Mouse (Mus musculus) layer of hippocampus, postnatal 14 days (tissue): ENCODE results near the gene Cgref1. TPM values are rescaled to one million over a fixed set of nuclear protein-coding genes. Genes with fewer than 3 reads are reported as not detected.

Source experiments
- DNase-seq, 2 experiments: peaks; one replicate each; pipeline ENCODE4 v3.0.0; 2021 to 2022; ENCODE audit warnings: low spot score in 2 of 2, mixed read lengths in 1 of 2
- long read RNA-seq, 2 experiments: library from polyadenylated mRNA; stranded (forward); transcript quantifications; one replicate each; pipeline ENCODE4 v2.0.0; 2021
- total RNA-seq, 2 experiments: library from RNA; stranded (reverse); gene quantifications; 2 replicates each; pipeline ENCODE4 v1.2.3; 2021

Gene Cgref1
- total RNA-seq = 10 to 100 TPM; 24.6 to 26.9 TPM
- long read RNA-seq, experiment 1, transcript Cgref1-201 (6 exons, 1,442 nt) = major isoform, 25 of 29 reads
- long read RNA-seq, experiment 1, partial matches to known transcripts = 0 of 29 reads
- long read RNA-seq, experiment 1, other reads (novel, unspliced or antisense) = 4 of 29 reads
- long read RNA-seq, experiment 2, transcript Cgref1-201 (6 exons, 1,442 nt) = major isoform, 39 of 46 reads
- long read RNA-seq, experiment 2, partial matches to known transcripts = 2 of 46 reads
- long read RNA-seq, experiment 2, other reads (novel, unspliced or antisense) = 5 of 46 reads

GRCm38 (mm10) chr5:30944956-30945781, at the start of gene Cgref1:
Gene Cgref1, minus strand, starts transcription at chr5:30945591.
- DNase-seq = peak in 1 of 2 experiments; percentile 61

- DNase-seq = no peak
Measured at GRCm38 (mm10) chr5:30994074-30994473, 48.7 kb upstream of the Cgref1 start.

GRCm38 (mm10) chr5:30992980-30993676, 47.7 kb upstream of the Cgref1 start:
- no peak for DNase-seq

DNA sequence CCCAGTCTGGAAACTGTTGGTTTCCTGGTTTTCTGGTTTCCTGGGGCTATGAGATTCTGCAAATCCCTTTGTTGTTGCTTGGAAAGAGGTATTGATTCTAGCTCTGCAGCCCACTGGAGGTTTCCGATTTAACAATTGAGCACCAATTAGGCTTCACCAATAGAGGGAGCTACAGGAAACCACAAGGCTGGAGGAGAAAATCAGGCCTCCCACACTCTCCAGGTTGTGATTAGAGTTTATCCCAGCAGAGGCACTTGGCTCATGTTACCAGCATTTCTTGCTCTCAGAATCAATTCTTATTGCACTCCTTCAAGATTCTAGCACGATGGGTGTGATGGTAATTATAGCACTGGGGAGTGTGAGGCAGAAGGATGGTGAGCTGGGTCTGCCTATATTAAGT, 37.0 kb upstream of the Cgref1 start:
- peak in 1 of 2 experiments; percentile 57 for DNase-seq

GRCm38 (mm10) chr5:30974870-30975656, 29.7 kb upstream of the Cgref1 start:
- DNase-seq = no peak

DNA sequence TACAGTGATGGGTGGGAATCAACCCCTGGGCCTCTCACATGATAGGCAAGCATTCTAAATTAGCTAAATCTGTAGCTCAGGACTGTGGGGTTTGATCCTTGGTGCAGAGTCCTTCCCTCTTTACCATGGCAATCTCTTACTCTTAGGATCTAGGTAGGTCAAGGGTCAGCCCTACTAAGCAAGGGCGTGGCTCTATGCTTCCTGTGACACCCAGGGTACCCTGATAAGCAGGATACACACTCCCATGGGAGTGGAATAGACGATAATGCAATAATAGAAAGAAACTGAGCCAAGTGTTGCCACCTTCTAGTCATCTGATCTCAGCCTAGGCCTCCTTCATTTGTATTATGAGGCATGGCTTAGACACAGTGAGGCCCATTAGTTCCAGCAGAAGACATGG, 24.0 kb upstream of the Cgref1 start:
- no peak for DNase-seq

- DNase-seq = no peak
Measured at GRCm38 (mm10) chr5:30968416-30968815, 23.0 kb upstream of the Cgref1 start, which contains the start of gene Tcf23. Gene Tcf23, plus strand, starts transcription at chr5:30968662.

DNA sequence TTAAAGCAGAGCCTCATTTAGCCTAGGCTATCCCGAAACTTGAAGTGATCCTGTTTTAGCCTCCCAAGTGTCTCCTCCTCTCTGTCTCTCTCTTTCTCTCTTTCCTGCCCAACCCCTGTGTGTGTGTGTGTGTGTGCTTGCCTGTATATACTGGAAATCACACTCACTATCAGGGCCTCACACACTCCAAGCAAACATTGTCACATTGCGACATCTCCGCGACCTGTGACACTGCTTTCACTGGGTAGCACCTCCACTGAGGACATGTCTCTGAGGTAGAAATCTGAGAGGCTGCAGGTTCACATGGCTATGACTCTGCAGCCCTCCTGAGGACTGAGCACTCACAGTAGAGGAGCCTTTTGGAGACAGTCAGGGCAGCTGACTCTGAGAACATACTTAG, 20.8 kb upstream of the Cgref1 start:
- DNase-seq = no peak

GRCm38 (mm10) chr5:30963916-30964315, 18.5 kb upstream of the Cgref1 start:
- DNase-seq = no peak

DNA sequence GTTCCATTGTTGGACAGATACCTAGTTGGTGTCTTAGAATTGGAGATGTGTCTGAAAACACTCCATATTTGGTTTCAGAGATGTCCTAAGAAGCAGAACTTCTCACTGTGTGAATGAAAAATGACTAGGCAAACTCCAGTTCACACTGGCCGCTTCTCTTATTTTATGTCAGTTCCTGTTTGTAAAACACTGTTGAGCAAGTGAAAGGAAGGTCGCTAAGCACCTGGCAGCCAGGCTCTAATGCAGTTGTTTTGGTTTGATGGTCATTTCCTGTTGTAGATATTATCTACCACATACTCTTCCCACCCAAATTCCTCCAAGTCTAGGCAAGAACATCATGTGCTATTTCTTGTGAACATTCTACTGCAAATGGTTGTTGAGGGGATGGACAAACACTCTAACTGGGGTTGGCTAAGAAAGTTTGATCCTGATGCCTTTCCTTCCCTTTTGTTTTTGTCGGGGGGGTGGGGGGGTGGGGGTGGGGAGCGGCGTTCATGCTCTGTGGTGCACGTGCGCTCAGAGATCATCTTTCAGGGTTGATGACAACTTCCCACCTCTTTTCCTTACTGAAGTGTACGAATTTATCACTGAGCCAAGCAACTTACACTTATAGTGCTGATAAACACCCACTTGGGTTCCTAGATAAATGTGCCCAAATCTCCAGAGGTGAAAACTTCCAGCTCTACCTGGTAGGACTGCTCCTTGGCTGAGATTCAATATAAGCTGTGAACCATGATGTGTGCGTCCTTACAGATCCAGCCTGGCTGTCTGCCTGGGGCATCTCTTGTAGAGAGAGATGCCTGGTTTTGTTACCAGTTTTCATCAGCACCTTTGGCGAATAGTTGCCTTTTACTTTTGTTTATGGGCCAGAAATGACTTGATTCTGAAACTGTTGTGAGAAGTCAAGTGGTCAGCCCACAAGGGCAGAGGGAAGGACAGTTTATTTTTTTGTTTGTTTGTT, 16.4 kb upstream of the Cgref1 start:
- DNase-seq = no peak

DNA sequence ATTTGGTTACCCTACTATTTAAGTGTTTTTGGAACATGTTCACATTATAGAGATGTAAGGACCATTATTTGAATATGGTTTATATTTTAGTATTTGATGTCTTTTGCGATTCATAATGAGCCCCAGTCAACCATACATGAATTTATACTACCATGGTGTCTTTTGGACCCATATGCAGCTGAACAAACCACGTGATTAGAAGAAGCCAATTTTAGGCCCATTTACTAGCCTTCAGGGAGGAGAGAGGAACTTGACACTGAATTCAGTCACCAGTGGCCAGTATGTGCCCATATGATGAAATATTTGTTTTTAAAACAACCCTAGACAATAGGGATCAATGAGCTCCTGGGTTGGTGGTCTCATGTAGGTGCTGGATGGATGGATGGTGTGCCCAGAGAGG, 15.4 kb upstream of the Cgref1 start:
- no peak for DNase-seq

DNA sequence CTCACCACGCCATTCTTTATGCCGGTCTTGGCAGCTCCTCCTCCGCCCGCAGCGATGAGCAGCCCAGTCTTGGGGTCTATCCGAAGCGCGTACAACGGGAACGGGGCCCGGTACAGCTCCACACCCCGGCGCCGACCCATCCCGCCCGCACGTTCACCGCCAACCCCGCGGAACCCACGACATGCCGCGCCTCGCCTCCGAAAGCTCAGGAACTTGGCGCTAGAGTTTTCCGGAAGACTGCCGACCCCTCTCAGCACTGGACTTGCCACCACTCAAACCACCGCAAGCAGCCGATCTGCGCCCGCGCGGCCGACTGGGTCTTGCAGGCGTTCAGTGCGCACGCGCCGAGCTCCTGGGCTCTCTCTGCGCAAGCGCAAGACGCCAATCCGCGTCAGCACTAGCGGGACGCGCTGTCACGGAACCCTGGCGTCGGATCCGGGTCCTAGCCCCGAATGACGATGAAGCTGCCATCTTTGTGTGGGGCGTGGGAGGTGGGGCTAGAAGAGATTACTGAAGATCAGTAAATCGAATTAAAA, 14.6 kb upstream of the Cgref1 start, which contains the start of gene Preb:
TSS of gene Preb (minus strand) at position 396 of the 536 bp plus-strand sequence.
- DNase-seq = peak; percentile 99 to 100

DNA sequence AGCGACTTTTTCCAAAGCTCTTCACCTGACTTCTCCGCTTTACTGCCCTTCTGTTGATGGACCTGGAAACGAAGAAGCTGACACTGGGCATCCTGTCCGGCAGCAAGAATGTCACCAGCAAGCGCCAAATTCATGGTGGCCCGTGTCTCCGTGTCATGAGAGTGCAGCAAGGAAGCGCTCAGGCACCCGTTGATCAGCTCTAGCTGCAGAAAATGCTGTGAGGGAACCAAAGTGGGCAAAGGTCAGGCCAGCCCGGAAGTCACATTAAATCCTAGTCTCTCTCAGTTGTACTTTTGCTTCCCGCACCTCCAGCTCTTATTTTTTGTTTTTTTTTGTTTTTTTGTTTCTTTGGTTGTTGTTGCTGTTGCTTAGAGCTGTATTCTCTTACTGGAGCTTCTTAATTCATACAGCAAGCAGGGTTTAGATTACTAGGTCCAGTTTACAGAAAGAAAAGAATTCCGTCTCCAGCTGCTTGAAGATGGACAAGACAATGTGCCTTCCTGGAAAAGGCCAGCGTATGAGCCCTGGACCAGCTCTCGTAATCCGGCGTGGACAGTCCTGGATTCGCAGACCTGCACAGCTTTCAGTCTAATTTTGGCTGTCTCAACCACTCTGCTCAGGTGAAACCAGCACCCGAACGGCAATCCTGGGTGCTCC, 13.9 kb upstream of the Cgref1 start:
- DNase-seq = no peak

GRCm38 (mm10) chr5:30957891-30958290, 12.5 kb upstream of the Cgref1 start:
- DNase-seq = no peak

- no peak for DNase-seq
Measured at GRCm38 (mm10) chr5:30955751-30956150, 10.4 kb upstream of the Cgref1 start.

- DNase-seq = no peak
Measured at GRCm38 (mm10) chr5:30954556-30954955, 9.2 kb upstream of the Cgref1 start.

DNA sequence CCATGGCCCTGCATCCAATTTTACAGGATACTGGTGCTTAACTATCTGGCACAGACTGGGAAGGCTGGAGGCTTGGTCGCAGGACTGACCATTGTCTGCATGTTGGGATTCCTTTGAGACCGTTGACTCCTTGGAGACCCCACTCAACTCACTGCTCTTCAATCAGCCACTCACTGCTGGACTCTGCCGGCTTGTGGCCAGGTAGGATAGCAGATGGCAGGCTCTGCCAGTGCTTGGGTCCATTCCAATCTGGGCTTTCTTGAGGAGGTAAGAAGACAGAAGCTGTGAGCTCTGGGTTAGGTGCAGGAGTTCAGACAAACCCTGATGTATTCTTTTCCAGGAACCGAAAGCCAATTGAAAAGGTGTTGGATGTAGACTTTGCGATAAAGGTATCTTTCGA, 8.7 kb upstream of the Cgref1 start:
- DNase-seq = no peak

- no peak for DNase-seq
Measured at GRCm38 (mm10) chr5:30952551-30952950, 7.2 kb upstream of the Cgref1 start.

GRCm38 (mm10) chr5:30951706-30952105, 6.3 kb upstream of the Cgref1 start:
- DNase-seq = peak in 1 of 2 experiments; percentile 9
